24 mouse cellular contexts compared by ENCODE assay signal in genomic region chr11:102475027-102475426, GRCm38 (mm10). TPM values are rescaled to one million over a fixed set of nuclear protein-coding genes. Genes with fewer than 3 reads are reported as not detected.
DNase-seq lines count a peak whose midpoint lies in the region; ATAC-seq lines count a peak whose summit lies in the region.
"Had no signal": no experiment of that assay in that cellular context is flagged by ENCODE, and none has a peak within 500 bp of the region (broad histone marks: within the 10 kb centered on the region; RNA-seq: fewer than 3 reads in every experiment).

No protein-coding gene starts in this region.

- no peak for ATAC-seq in megakaryocyte, adult 5-6 weeks (ENCODE audit: poor library complexity, severe bottlenecking)
- 0 out of 2 replicates have a peak, but pooled peaks have one; percentile 33 for ATAC-seq in erythroid progenitor cell, adult 5-6 weeks (replicated peaks; ENCODE audit: low FRiP score, poor library complexity, severe bottlenecking)
- peak; percentile 67 for ATAC-seq in megakaryocyte progenitor cell, adult 5-6 weeks (replicated peaks; ENCODE audit: poor library complexity)
- ATAC-seq: CD4-positive, CD25-positive, alpha-beta regulatory T cell, adult 4 months; forebrain, embryonic 15.5 days; Patski had no signal

- peaks cover 10% of the 10 kb centered on the region for H3K9me3 ChIP-seq in megakaryocyte, embryonic 14.5 days
- H3K9me3 ChIP-seq: embryonic facial prominence, embryonic 12.5 days; embryonic facial prominence, embryonic 15.5 days; forebrain, embryonic 12.5 days; forebrain, embryonic 15.5 days; heart, embryonic 10.5 days; heart, embryonic 13.5 days; hindbrain, embryonic 12.5 days; hindbrain, embryonic 15.5 days had no signal

- H3K36me3 ChIP-seq in megakaryocyte, embryonic 14.5 days (replicated peaks; ENCODE audit: low read length), result peaks cover 80% of the 10 kb centered on the region

- no peaks in the 10 kb centered on the region for H3K27me3 ChIP-seq in megakaryocyte, embryonic 14.5 days (replicated peaks)
- H3K27me3 ChIP-seq: embryonic facial prominence, embryonic 12.5 days; embryonic facial prominence, embryonic 15.5 days; forebrain, embryonic 12.5 days; forebrain, embryonic 15.5 days; heart, embryonic 13.5 days; hindbrain, embryonic 12.5 days; hindbrain, embryonic 15.5 days; Patski had no signal

- peak overlapping the region; percentile 3 for H3K4me3 ChIP-seq in megakaryocyte, embryonic 14.5 days (replicated peaks)
- H3K4me3 ChIP-seq: embryonic facial prominence, embryonic 12.5 days; embryonic facial prominence, embryonic 15.5 days; forebrain, embryonic 12.5 days; forebrain, embryonic 15.5 days; heart, adult 2 months; heart, embryonic 10.5 days; heart, embryonic 13.5 days; hindbrain, embryonic 12.5 days; hindbrain, embryonic 15.5 days had no signal

- peaks cover 96% of the 10 kb centered on the region for H3K4me1 ChIP-seq in megakaryocyte, embryonic 14.5 days
- H3K4me1 ChIP-seq: embryonic facial prominence, embryonic 12.5 days; embryonic facial prominence, embryonic 15.5 days; forebrain, embryonic 12.5 days; forebrain, embryonic 15.5 days; hindbrain, embryonic 12.5 days; hindbrain, embryonic 15.5 days had no signal

- DNase-seq in heart, postnatal 4 days, result no peak
- DNase-seq in testis, postnatal 14 days (ENCODE audit: low spot score), result no peak
- DNase-seq: adrenal gland, postnatal 10 days; adrenal gland, postnatal 36 days; cerebellum, adult 18-20 months; cerebellum, adult 9-10 months; cerebellum, postnatal 25 days; gastrocnemius, postnatal 25 days; heart, adult 2 months; heart, postnatal 14 days had no signal

RNA-seq across cellular contexts. Expression of gene Itga2b, which starts 5.1 kb away (rescaled TPM):
- 3,342 and 4,614 TPM in 2 replicates for polyA plus RNA-seq in megakaryocyte, embryonic 14.5 days (2012; ENCODE audit: insufficient read depth, low replicate concordance)
- 13.2 and 16.0 TPM in 2 replicates for total RNA-seq in megakaryocyte, adult 5-6 weeks (2015)
- total RNA-seq in megakaryocyte, adult 5-6 weeks (2017), result 13.2 and 17.9 TPM in 2 replicates
- 4.2 and 15.9 TPM in 2 replicates for total RNA-seq in erythroid progenitor cell, adult 5-6 weeks (2015; ENCODE audit: low replicate concordance)
- 20.4 and 34.3 TPM in 2 replicates for total RNA-seq in erythroid progenitor cell, adult 5-6 weeks (2017; ENCODE audit: low replicate concordance)
- total RNA-seq in megakaryocyte progenitor cell, adult 5-6 weeks (2015), result 5.3 and 6.4 TPM in 2 replicates
- 14.2 and 22.3 TPM in 2 replicates for total RNA-seq in megakaryocyte progenitor cell, adult 5-6 weeks (2017)
- 1 to 10 TPM; 4.2 to 5.4 TPM for total RNA-seq in heart, postnatal 4 days (2021)

RNA-seq across cellular contexts. Expression of gene Fam171a2, which starts 27.5 kb away (rescaled TPM):
- polyA plus RNA-seq in megakaryocyte, embryonic 14.5 days (2012; ENCODE audit: insufficient read depth, low replicate concordance), result 1.7 and 1.8 TPM in 2 replicates
- total RNA-seq in megakaryocyte, adult 5-6 weeks (2015), result 0.09 TPM in 1 of 2 replicates, not detected in the other
- total RNA-seq in megakaryocyte, adult 5-6 weeks (2017), result not detected in 2 replicates
- not detected in 2 replicates for total RNA-seq in erythroid progenitor cell, adult 5-6 weeks (2015; ENCODE audit: low replicate concordance)
- total RNA-seq in erythroid progenitor cell, adult 5-6 weeks (2017; ENCODE audit: low replicate concordance), result not detected in 2 replicates
- 0.05 and 0.07 TPM in 2 replicates for total RNA-seq in megakaryocyte progenitor cell, adult 5-6 weeks (2015)
- total RNA-seq in megakaryocyte progenitor cell, adult 5-6 weeks (2017), result 0.04 and 0.24 TPM in 2 replicates
- 10 to 100 TPM; 30.2 to 30.5 TPM for total RNA-seq in heart, postnatal 4 days (2021)
- polyA plus RNA-seq: CD4-positive, CD25-positive, alpha-beta regulatory T cell, adult 4 months had no signal

RNA-seq across cellular contexts. Expression of gene Grn, which starts 44.9 kb away (rescaled TPM):
- 44.1 and 152 TPM in 2 replicates for polyA plus RNA-seq in megakaryocyte, embryonic 14.5 days (2012; ENCODE audit: insufficient read depth, low replicate concordance)
- total RNA-seq in megakaryocyte, adult 5-6 weeks (2015), result 509 and 566 TPM in 2 replicates
- total RNA-seq in megakaryocyte, adult 5-6 weeks (2017), result 201 and 225 TPM in 2 replicates
- total RNA-seq in erythroid progenitor cell, adult 5-6 weeks (2015; ENCODE audit: low replicate concordance), result 90.1 and 125 TPM in 2 replicates
- total RNA-seq in erythroid progenitor cell, adult 5-6 weeks (2017; ENCODE audit: low replicate concordance), result 38.5 and 49.9 TPM in 2 replicates
- 119 and 136 TPM in 2 replicates for total RNA-seq in megakaryocyte progenitor cell, adult 5-6 weeks (2015)
- total RNA-seq in megakaryocyte progenitor cell, adult 5-6 weeks (2017), result 44.0 and 45.4 TPM in 2 replicates
- 100 to 1,000 TPM; 141 to 144 TPM for total RNA-seq in heart, postnatal 4 days (2021)

Comparison
In these comparisons a context has a peak if more than half of its experiments do, and no peak if none do; other contexts are left out.
1. RNA of gene Fam171a2, which starts 27.5 kb away (total RNA-seq): 30.2 to 30.5 TPM in heart, postnatal 4 days; 0.09 TPM in megakaryocyte, adult 5-6 weeks, 0.04 to 0.24 TPM in megakaryocyte progenitor cell, adult 5-6 weeks and not detected in erythroid progenitor cell, adult 5-6 weeks; every median in the first group is over 10 times any median in the second.